Mouse (Mus musculus): Measurements from ENCODE around the gene Doc2b.

Gene Doc2b

DNA sequence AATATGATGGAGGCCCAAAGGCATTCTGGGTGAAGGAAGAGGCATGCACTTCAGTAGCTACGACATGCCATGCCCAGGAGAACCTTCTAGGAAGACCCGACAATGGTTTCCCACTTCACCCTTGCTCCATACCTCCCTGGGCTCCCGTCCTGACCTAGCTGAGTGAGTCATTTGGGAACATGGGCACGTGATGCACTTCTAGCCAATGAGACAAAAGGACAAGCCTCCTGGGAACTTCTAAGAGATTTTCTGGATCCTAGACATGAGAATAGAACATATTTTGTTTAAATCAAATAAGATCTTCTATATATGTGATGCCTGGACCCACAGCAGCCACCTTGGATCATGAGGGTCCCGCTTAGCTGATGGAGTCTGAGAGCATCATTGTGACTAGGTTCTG lies 3.3 kb downstream of the Doc2b start:
- no peak for DNase-seq

DNA sequence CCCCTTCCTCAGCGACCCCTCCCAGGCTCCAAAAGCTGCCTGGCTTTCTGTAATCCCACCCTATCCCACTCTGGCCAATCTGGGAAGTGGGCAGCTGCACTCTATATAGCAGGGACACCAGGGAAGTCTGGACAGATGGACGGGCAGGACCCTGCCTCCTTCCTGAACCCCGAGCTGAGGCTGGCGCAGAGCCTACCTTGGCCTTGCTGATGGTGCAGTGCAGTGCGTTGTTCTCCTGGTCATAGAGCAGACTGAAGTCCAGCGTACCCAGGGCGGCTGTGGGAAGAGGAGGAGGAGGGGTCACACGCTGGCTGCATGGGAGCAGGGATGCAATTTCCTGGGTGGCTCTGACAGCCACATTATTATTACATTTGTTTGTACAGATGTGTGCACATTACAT lies 10.0 kb downstream of the Doc2b start:
- peak in 1 of 2 experiments; percentile 26 for DNase-seq

DNA sequence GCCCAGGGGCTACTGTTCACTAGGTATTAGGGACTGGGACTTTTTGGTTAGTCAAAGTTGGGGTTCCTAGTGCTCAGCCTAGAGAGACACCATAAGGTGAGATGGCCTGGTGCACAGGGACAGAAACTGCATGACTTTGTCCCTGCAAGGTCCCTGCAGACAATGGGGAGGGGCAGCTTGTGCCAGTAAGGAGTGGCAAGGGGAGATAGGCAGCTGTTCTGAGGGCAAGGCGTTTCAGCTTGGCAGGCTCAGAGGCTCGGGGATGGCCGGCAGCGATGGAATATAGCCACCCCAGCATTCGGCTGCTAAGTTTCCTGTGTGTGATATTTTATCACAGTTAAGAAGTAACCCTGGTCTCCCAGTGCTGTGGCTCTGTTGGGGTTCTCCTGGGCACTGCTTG lies 12.1 kb downstream of the Doc2b start:
- no peak for DNase-seq

DNA sequence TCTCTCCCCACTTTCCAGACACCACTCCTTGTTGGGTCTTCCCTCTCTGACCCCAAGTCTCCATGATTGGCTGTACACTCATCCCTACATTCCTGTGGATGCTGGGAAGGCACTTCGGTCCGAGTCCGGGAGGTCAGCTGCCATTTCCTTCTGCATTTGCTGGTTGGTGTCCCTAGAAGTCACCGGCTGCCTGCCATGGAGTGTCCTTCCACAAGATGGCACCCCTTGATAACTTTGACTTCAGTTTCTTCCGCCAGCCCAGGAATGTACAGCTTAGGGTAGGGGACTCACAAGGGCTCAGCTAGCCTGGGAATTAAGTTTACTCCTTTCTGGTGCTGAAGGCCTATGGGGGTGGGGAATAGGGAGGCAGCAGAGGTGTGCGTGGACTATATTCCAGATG lies 13.9 kb downstream of the Doc2b start:
- DNase-seq = peak; percentile 84 to 88

DNA sequence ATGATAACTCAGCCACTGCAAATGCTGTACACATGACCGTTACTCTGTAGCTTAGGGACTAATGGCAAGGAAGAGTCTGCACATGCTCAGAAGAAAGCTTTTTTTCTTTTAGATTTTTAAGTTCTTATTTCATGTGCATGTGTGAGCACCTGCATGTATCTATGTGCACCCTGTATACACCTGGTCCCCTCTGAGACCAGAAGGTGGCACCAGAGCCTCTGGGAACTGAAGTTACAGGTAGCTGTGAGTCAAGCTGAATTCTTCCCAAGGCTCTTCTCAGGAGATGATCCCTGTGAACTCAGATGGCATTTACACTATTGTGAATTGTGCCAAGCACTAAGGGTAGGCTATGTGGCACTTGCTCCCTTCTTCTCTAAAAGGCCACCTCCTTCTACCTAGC lies 19.9 kb downstream of the Doc2b start:
- no peak for DNase-seq

DNA sequence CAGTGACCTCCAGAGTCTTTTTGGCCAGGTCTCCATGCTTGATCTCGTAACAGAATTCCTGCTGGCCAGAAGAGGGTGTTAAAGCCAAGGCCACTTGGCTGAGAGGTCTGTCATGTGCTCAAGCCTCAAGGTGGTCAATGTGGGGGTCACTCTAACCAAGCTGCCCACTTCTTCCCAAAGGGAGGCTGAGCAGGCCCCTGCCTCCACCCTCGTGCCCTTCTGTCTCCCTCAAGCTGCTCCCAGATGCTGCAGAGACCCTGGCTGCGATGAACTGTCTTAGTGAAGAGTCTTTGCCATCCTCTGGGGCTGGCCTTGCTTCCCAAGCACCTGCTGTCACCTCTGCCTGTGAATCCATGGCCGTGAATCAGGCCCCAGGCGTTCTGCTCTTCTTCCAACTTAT lies 23.3 kb downstream of the Doc2b start:
- no peak for DNase-seq

DNA sequence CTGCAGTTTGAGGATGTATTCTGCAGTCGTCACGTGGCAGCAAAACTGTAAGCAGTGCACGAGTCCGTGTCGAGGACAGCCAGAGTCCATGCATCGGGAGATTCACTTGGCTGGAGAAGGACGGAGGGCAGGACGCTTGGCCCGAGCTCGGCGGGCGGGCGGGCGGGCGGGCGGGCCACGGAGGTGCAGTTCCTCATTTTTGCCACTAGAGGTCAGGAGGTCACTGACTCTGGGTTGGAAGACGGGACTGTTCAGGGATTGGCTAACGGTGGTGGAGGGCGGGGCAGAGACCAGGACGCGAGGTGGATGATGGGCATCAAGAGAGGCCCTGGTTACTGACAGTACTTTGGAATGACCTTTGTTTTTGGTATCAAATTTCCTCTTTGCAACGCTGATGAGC lies 26.6 kb downstream of the Doc2b start:
- DNase-seq = peak; percentile 90 to 93

DNA sequence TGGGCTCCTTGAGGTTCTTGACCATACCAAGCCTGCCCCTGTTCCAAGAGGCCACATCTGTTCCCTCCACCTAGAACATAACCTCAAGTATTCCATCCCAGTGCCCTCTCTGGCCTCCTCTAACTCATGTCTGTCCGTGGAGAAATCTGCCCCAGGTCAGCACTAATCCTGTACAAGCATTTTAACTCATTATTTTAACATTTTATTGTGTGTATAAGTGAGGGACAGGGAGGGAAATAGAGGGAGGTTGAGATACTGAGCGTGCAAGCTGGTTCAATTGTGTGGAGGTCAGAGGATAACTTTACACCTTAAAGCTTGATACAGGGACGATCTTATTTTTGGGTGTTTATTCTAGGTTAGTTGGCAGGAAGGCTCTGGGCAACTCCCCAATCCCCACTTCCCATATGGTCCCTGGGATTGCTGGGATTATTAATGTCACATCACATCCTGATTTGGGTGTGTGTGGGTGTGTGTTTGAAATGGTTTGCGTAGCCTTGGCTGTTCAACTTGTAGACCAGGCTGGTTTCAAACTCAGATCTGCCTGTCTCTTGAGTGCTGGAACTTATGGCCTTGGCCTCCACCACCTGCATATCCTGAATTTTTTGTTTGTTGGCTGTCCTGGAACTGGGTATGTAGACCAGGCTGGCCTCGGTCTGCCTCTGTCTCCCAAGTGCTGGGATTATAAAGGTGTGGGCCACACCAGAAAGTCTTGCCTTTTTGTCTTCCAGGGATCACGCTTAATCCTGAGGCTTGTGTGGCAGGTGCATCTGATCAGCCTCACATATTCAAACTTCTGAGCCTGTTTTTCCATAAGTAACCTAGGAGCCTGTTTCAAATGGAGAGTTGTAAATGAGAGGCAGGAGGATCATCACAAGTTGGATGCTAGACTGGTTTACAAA lies 27.5 kb downstream of the Doc2b start:
- peak in 1 of 2 experiments; percentile 23 for DNase-seq

DNA sequence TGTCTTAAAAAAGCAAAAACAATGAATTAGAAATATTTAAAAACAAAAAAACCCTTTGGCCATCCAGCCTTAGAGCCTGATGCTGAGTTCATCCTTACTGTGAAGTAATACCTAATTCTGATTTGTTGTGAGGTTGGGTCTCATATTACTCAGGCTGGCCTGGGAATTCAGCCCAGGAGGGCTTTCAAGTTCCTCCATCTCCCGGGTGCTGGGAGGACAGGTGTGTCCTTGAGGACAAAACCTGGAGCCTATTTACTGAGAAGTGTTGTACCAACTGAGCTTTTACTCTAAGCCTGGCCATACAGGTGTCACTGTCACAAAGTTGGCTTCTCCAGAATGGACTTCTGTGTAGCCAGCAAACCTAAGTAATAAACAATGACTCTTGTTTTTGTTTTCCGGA lies 28.8 kb downstream of the Doc2b start:
- no peak for DNase-seq

DNA sequence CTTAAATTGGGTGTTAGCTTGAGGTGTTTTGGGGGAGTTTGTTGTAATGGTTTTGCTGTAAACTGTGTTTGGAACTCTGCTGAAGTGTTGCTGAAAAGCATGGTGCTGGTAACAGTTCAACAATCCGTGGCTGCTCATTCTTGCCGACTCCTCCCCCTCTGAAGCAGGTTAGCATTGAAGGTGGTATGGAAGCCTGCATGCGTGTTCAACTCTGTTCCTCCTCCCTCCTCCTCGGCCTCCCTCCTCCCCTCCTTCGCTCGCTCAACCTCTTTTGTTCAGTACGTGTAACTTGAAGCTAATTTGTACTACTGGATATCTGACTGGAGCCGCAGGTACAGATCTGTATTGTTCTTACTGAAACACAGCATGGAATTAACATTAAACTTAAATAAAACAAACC lies 30.7 kb downstream of the Doc2b start:
- DNase-seq = no peak

DNA sequence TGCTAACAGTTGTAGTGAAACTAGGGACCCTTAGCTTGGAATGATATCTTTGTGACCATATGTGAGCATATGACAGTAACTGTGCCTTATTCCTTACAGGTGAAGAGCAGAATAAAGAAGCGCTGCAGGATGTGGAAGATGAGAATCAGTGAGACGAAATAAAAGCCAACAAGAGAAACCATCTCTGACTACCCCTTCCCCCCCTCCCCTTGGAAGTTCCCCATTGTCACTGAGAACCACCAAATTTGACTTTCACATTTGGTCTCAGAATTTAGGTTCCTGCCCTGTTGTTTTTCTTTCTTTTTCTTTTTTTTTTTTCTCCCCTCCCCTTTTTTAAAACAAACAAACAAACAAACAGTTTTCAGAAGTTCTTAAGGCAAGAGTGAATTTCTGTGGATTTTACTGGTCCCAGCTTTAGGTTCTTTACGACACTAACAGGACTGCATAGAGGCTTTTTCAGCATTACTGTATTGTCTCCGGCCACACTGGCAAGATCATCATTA lies 31.3 kb downstream of the Doc2b start:
- no peak for DNase-seq

DNA sequence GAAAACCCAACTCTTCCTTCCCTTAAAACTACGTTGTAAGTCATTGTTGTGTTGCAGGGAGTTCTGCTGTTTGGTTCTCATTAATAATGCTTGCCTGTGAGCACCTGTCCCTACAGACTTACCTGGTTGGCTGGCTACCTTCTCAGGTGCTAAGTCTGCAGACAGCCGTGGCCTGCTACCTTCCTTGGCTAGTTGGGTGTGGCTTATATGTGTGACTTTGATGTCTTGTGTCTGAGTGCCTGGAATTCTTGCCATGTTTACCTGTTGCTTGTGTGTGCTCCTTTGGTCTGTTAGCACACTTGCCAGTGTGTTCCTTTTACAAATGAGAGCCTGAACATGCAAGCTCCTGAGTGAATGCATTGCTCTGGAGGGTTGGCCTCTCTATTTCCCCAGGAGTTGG lies 33.1 kb downstream of the Doc2b start:
- DNase-seq = no peak

DNA sequence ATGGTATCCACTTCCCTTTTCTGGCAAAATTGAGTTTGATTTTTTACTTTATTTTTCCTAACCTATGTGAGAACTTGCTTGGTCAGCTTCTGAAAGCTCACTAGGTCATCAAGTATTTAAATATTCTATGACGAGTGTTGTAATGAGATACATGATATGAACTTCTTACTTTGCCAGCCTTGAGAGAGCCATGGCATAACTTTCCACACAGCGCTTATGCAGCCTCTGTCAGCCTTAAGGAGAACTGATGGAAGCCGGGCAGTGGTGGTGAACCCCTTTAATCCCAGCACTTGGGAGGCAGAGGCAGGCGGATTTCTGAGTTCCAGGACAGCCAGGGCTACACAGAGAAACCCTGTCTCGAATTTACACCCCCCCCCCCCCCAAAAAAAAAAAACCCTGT lies 35.1 kb downstream of the Doc2b start:
- no peak for DNase-seq

DNA sequence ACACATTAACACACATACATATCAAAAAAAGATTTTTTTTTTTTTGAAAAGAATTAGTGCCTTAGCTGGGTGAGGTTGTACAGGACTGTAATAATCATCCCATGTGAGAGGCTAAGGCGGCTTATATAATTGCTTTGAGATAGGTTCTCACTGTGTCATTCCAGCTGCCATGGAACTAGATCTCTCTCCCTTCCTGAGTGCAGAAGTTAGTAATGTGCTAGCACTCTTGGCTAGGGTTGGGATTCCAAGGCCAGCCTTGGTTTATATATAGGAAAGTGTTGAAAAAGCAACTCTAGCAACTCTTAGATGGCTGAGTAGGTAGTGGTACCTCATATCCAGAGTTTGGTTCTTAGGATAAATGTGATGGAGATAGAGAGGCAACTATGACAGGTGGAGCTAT lies 37.3 kb downstream of the Doc2b start:
- no peak for DNase-seq

DNA sequence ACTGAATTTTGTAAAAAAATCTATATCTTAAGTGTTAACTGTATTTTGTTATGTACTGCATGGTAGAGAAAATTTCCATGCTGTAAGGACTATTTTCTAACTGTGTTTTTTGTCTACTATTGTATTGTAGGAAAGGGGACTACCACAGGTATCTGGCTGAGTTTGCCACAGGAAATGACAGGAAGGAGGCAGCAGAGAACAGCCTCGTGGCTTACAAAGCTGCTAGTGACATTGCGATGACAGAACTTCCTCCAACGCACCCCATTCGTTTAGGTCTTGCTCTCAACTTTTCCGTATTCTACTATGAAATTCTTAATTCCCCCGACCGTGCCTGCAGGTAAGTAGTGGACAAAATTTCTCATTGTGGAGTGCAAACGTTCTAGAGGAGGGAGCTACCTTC lies 39.2 kb downstream of the Doc2b start:
- DNase-seq = no peak

DNA sequence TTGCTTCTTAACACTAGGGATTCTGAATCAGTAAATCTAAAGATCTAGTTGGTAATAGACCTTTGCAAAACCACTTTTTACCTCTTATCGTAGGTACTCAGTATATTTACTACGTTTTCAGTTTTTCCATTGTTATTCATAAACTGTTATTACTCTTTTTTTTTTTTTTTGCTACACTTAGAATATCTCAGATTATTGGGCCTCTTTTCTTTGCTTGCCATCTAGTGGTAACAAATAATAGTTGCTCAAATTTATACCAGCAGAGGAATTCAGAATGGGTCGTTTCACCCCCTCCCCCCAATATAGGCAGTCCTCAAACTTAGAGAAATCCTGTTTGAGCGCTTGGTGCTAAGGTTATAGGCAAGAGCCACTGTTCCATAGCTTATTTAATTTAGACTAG lies 44.8 kb downstream of the Doc2b start:
- no peak for DNase-seq

DNA sequence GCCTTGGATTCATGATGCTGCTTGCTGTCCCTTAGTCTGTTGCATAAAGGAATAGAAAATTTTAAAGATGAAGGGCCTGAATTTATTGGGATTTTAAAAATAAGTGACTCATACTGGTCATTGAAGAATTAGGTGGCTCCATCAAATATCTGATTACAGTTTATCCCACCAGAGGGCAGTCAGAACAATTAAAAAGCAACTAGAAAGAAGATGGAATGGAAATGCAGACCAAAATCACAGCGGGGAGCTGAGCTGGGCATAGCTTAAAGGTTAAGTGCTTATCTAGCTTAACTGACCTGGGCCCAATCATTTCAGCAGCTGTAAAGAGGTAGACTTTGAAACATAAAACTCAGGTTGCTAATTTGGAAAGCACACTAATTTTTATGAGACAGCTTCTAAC lies 45.3 kb downstream of the Doc2b start:
- no peak for DNase-seq

DNA sequence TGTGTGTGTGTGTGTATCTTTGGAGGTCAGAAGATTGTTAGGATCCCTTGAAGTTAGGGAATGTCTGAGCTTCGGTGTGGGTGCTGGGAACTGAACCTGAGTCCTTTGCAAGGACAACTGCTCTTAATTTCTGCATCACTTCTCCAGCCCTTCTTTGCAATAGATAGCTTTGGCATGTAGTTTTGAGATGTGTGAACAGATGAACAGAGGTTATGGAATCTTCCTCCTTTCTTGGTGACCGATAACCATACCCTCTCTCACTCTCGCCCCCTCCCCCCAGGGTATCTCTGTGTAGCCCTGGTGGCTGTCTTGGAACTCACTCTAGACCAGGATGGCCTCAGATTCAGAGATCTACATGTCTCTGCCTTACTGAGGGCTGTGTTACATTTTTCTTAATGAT lies 51.1 kb downstream of the Doc2b start:
- no peak for DNase-seq

DNA sequence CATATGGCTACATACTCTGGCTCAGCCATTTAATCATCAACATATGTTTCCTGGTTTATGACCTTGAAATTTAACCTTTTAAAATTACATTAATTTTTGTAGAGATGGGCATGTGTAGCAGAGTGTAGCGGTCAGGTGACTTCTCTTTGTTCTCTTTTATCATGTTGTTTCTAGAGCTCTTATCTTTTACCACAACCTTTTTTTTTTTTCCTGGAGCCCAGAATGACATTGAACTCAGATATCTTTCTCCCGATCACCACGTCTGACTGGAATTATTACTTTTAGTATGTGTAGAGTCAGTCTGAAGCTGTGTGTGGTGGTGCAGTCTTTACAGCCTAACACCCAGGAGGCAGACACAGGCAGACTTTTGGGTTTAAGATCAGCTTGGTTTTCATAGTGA lies 54.2 kb downstream of the Doc2b start:
- DNase-seq = no peak

DNA sequence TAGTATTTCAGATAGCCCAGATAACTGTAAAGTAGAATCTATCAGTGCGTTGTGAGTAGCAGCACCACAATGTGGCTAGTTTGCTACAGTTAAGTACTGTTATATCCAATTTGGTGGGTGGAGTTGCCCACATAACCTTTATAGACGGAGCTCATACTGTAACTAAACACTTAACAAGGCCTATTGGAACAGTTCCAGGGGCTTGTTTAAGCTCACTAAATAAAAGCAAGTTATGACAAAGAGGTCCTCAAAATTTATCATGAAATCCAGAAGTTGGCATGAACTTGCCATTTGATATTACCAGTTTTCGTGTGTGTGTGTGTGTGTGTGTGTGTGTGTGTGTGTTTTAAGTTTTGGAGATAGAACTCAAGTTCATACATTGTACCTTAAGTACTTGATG lies 55.6 kb downstream of the Doc2b start:
- no peak for DNase-seq

DNA sequence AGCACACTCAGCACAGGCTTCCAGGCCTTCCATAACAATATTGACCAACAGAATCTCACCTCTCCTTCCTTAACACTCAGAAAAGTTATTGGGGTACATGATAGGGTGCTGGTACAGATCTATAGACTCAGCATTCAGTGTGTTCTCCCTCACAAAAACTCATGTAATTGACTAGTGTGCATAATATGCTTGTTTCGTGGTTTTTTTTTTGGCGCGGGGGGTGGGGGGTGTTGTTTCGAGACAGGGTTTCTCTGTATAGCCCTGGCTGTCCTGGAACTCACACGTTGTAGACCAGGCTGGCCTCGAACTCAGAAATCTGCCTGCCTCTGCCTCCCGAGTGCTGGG lies 57.4 kb downstream of the Doc2b start:
- no peak for DNase-seq

DNA sequence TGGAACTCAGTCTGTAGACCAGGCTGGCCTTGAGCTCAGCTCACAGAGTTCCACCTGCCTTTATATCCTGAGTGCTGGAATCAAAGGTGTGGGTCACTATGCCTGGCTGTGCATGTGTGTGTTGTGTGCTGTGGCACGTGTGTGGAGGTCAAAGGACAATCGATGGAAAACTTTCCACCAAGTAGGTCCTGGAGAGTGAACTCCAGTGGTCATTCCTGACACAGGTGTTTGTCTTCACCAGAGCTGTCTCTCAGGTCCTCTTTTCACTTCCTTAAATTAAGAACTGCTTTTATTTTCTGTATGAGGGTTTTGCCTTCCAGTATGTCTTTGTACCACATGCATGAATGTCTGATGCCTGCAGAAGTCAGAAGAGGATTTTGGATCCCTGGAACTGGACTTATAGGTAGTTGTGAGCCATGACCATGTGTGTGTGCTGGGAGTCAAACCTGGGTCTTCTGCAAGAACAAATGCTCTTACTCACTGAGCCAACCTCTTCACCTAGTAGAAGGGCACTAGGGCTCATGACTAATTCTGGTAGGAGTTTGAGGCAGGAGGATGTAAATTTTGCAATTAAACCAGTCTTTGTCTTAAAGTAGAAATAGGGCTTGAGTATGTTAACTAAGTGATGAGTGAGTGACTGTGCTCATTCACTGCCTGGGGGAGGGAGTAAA lies 57.9 kb downstream of the Doc2b start:
- DNase-seq = no peak

DNA sequence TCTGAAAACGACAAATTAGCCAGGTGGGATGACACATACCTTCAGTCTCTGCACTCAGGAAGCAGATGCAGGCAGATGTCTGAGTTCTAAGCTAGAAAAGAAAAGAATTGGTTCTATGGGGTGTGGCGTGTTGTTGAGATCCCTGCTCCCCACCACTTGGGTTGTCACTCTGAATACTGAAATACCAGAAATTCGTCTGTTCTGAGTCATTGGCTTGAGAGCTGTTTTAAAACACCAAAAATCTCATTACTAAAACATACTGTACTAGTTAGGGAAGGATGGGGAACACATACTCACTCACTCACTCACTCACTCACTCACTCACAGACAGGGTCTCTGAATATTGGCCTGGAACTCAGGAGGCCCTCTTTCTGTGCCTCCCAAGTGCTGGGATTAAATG lies 58.9 kb downstream of the Doc2b start:
- no peak for DNase-seq

DNA sequence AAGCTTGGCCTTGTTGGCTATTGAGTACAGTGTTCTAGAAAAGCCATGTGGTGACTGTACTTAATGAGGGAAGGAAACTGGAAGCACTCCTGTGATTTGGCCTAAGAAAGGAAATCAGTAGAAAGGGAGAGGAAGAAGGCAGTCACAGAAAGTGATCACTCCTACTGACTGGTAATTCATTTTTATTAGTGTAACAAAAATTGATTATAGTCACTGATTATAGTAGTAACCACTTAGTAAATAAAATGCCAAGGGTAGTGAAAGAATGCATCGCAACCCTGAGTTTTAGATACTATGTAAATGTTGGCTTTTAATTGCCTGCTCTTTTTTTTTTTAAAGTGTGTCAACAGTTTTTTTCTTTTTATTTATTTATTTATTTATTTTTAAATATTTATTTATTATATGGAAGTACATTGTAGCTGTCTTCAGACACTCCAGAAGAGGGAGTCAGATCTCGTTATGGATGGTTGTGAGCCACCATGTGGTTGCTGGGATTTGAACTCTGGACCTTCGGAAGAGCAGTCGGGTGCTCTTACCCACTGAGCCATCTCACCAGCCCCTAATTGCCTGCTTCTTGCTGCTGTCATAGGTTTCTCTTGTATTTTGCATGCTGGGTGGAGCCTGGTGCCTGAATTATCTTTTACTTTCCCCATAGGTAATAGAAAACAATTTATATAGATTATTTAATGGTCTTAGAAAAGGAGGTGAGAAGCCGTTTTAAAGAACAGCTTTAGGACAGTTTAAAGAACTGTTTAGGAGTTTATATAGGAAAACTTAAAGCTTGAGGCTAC lies 60.2 kb downstream of the Doc2b start:
- no peak for DNase-seq

All from kidney, postnatal 4 days (tissue).